Mouse (Mus musculus): ENCODE results near the gene Gm853.
A peak's percentile ranks its signal among the peaks of the same experiment; 100 is the strongest.

Gm853 gene

GRCm38 (mm10) chr4:130176156-130176720 lies 46.0 kb downstream of the Gm853 start:
- DNase-seq (ENCODE audit: extremely low read depth, insufficient read length, low spot score), result peak; percentile 47

GRCm38 (mm10) chr4:130175072-130175711 lies 47.0 kb downstream of the Gm853 start, which contains the start of gene Tinagl1:
TSS of gene Tinagl1 (minus strand) at chr4:130175122.
- DNase-seq (ENCODE audit: extremely low read depth, insufficient read length, low spot score), result peak; percentile 84

DNA sequence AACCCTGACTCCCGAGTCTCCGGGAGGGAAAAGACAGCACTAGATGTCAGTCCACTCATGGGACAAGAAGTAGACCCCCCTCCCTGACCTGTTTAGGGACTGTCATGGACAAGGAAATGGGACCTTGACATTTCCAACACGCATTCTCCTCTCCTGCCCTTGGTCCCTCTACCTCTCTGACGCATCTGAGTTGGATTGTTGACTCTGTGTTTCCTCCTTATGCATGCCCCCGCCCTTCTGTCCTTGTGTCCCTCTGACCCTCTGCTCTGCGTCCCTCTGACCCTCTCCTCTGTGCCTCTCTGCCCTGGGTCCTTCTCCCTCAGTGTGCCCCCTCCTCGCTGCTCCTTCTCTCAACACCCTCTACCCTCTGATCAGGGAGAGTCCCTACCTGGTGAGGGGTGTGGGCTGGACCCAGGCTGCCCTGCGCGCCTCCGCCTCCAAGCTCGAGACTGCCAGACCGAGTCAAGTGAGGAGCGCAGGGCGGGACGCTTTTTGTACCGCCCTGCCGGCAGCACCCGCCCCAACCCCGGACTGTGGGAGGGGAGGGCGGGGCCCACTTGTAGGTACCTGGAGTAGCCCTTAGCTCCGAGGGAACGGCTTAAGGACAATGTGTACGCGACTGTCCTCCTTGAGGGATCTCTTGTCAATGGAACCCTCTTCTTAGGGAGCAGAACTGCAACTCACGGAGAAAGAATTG lies 47.7 kb downstream of the Gm853 start:
- peak; percentile 89 for DNase-seq (ENCODE audit: extremely low read depth, insufficient read length, low spot score)

- peak; percentile 44 for DNase-seq (ENCODE audit: extremely low read depth, insufficient read length, low spot score)
Measured at GRCm38 (mm10) chr4:130173911-130174311, 48.3 kb downstream of the Gm853 start.

DNA sequence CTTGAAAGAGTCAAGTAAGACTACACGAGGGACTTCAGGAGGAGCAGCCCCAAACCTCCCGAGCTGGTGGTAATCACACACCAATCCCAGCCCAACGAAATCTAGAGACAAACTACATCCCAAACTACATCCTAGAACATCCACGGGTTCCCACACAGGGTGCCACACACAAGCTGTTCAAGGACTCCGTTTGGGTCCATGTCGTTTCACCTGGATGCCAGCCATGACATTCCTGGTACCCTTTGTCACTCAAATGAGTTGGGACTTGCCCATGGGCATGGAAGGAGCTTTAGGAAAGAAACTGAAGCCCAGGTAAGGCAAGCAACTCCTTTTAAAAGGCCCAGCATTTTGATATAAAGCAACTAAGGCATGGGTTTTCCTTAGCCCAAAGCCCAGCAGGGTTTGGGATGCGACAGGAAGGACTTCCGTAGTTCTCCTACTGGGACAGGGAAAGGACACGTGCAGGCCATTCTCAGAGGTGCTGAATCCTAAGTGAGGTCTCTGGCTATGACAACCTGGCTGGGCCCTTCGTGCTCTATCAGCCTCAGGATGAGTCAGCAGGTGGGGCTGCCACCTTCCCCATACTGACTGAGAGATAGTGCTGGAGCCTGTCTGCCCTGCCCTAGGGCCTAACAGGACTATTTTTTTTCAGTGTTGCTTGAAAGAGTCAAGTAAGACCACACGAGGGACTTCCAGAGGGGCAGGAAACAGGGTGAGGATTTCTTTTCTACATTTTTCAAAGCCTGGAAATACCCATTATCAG lies 49.0 kb downstream of the Gm853 start:
- no peak for DNase-seq (ENCODE audit: extremely low read depth, insufficient read length, low spot score)

GRCm38 (mm10) chr4:130171951-130172765 lies 50.0 kb downstream of the Gm853 start:
- DNase-seq (ENCODE audit: extremely low read depth, insufficient read length, low spot score), result peak; percentile 81

DNA sequence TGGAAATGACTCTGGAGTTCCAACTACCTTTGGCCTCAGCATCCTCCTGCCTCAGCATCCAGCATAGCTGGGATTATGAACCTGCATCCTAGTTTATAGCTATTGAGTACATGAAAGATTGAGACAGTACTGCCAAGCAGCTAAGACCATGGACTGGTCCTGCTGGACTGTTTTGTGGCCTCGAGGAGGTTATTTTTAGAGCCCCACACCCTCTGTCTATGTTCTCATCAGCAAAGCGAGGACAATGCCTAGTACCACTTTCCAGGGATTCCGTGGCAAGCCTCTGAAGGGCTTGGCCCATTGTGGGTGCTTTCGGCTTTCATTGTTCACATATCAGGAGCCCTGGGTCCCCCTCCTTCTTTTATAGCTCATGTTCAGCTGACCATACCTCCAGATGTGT lies 51.8 kb downstream of the Gm853 start:
- no peak for DNase-seq (ENCODE audit: extremely low read depth, insufficient read length, low spot score)

DNA sequence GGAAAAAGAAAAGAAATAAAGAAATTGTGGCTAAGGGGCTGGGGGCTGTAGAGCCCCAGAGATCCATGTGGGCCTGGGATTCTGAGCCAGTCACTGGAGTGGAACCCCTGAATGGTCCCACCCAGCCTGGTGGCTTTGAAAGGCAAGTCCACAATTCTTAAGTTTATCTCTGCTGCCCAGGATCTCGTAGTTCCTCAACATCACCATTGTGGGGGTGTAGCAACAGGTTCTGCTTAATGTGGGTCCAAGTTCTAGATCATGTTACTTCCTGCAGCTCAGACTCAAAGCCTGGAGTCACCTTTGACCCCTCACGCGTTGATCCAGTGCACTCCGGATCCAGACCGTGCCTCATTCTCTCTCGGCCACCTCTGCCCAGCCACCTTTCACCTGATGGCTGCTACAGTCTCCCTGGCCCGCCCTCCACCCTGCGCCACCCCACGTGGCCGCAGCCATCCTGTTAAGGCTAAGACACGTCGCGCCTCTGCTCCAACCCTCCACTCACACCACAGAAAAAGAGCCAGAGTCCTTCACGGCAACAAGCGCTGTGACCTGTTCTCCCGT lies 52.7 kb downstream of the Gm853 start:
- DNase-seq (ENCODE audit: extremely low read depth, insufficient read length, low spot score), result no peak

DNA sequence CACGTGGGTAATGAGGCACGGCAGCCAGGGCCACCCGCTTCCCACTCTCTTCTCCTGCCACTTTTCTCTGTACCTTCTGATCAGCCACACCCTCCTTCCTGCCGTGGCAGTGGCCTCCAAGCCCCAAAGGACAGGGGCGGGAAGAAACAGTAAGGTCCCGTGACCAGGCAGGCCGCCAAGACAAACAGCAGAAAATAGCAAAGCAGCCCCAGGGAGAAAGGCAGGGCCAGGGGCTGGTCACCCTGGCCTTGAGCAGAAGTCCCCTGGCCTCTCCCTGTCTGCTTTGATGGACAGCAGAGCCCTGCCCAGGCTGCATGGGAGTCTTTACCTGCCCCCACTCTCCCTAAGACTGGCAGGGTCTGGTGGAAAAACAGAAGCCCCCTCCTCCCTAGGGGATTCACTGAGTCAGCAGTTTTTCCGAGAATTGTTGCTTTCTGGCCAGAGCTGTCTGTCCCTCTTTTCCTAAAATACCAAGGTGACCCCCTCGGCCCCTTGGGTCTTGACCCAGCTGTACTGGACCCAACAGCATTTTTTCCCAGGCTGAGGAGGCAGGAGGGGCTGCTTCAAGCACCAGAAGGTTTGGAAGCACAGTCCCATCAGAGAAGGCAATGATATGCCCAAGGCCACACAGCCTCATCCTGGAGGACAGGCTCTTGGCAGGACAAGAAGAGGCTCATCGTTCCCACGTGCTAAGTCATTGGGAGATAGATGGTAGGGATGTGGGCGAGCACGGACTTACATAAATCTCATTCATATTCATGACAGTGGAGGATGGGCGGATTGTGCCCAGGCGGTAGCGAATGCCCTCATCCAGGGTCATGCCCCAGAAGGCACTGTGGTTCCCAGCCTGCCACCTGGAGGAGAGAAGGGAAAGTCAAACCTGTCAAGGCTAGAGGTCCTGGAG lies 53.7 kb downstream of the Gm853 start:
- DNase-seq (ENCODE audit: extremely low read depth, insufficient read length, low spot score), result peak; percentile 67

GRCm38 (mm10) chr4:130167814-130168213 lies 54.4 kb downstream of the Gm853 start:
- DNase-seq (ENCODE audit: extremely low read depth, insufficient read length, low spot score), result no peak

- no peak for DNase-seq (ENCODE audit: extremely low read depth, insufficient read length, low spot score)
Measured at GRCm38 (mm10) chr4:130167321-130167720, 54.9 kb downstream of the Gm853 start.

DNA sequence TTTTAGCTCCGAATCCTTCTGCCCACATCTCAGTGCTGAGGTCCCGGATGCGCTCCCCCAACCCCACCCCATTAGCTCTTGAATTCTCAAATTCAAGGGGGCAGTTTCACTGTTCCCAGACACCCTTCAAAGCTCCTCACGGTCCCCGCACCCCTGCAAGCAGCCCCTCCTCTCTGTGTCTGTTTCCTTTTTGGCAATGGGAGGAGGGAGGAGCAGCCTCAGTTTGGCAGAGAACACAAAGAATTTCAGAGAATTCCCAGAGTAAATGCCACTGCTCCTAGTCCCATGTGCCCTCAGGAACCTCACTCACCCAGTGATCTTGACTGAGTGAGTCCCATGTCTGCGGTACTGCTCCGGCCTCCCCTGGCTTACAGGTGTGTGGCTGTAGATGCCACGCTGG lies 55.6 kb downstream of the Gm853 start:
- DNase-seq (ENCODE audit: extremely low read depth, insufficient read length, low spot score), result no peak

DNA sequence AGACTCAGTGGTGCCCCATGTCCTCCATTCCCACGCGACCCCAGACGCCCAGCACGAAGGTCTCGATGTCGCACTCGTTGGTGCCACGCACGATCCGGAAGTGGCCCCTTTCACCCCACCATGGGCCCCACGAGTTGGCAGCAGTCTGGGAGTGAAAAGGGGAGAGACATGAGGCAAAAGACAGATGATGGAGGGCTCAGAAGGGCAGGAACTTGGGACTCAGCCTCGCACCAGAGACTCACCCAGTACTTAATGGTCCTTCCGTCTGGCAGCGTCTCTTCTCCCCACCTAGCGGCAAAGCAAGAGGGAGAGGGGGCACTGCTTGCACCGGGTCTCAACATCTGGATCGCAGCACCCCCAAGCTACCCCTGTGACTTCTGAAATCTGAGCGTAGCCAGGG lies 56.1 kb downstream of the Gm853 start:
- no peak for DNase-seq (ENCODE audit: extremely low read depth, insufficient read length, low spot score)

GRCm38 (mm10) chr4:130164121-130164520 lies 58.1 kb downstream of the Gm853 start:
- DNase-seq (ENCODE audit: extremely low read depth, insufficient read length, low spot score), result no peak

DNA sequence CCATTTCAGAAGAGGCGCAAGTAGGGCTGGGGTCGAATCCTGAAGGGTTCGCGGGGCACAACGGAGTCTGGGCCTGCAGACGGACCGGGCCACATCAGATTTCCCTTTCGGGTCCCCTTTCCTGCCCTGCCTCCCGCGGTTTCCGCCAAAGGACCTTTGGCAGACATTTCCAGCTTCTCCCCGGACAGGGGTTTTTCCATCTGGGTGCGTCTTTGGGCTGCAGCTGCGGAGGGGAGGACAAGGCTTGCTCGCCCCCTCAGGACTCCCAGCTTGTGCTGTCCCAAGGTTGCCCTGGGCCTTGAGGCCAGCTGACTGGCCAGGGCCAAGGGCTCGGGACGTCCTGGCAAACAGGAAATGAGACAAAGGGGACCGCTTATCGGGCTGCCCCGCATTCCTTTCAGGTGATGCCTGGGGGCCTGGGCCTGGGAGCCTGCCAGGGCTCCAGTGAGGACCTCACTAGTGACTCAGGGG lies 58.8 kb downstream of the Gm853 start:
- peak; percentile 27 for DNase-seq (ENCODE audit: extremely low read depth, insufficient read length, low spot score)

DNA sequence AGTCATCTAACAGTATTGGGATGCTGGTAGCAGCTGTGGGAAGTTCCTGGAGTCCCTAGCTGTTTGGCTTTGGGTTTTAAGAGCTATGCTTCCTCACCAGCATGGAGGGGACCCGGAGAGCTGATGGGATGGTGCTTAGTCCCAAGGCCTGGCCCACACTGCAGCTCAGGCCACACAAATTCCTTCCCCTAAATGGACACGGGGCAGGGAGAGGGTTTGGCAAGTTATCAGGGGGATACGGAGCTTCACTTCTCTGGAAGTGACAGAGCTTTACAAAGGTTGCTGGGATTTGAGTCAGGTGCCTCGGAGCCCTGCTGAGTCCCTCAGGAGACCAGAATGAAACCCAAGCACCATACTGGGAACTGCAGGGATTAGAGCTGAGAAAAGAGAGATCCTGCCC lies 60.9 kb downstream of the Gm853 start:
- no peak for DNase-seq (ENCODE audit: extremely low read depth, insufficient read length, low spot score)
